Mouse (Mus musculus) embryonic fibroblast, embryonic 13.5 days (primary cell): ENCODE measurements at regions not wholly inside any gene's neighbourhood (a gene's known extent, or its start where the extent isn't known, plus 50 kb on each side); places are given as distances from the start of the nearest gene placed in this dataset.

Experiments
- CTCF ChIP-seq: IDR thresholded peaks from 2 replicates; pipeline ENCODE4 v1.5.1; 2011; ENCODE audit warnings: mild to moderate bottlenecking, control low read depth, low read length, moderate library complexity, borderline replicate concordance; ENCODE audit not compliant: insufficient read depth
- POLR2A ChIP-seq: IDR thresholded peaks from 2 replicates; pipeline ENCODE4 v1.6.1; 2011; ENCODE audit warnings: low read depth, mild to moderate bottlenecking, control low read depth, low read length, moderate library complexity

GRCm38 (mm10) chr6:117497904-117498303 is 329.6 kb downstream of the Cxcl12 start:
- TF ChIP-seq CTCF, result no peak
- no peak for TF ChIP-seq POLR2A
